Mouse (Mus musculus): ENCODE results near the gene Gm14548. TPM values are rescaled to one million over a fixed set of nuclear protein-coding genes. Genes with fewer than 3 reads are reported as not detected.
"Not testable (repeated sequence)": the region's sequence is repeated elsewhere in the genome, so short reads cannot be mapped to it uniquely, and the experiment has no call there.

The Gm14548 gene
- polyA plus RNA-seq, 1 experiment from 2014 or later, result not detected

DNA sequence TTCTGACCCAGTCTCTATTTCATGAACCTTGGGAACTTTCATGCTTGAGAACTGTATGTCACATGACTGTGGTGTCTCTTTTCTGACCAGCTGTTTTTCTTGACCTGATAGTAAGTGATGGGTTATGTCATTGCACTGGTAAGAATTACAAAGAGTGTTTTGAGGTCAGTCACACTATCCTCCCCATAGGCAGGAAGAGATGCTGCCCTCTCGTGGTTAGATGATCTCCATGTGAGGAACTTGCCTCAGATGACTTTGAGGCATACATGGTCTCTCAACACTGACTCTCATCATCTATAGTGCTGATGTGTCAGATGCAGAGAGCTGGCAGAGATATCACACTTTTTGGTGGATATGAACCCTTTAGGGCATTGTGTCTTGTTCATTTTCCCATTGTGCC lies 5.8 kb upstream of the Gm14548 start:
- Histone ChIP-seq H3K36me3 (ENCODE audit: control insufficient read depth, insufficient read depth) (no peaks in the 10 kb centered on the region), H3K27ac (ENCODE audit: low read depth, low read length) (no peak overlapping the region), H3K4me3 (ENCODE audit: low read depth, low read length) (no peak overlapping the region), H3K9me3 (ENCODE audit: control insufficient read depth) (no peaks in the 10 kb centered on the region), H3K27me3 (replicated peaks; ENCODE audit: control insufficient read depth, insufficient read depth, low read length) (no peaks in the 10 kb centered on the region), H3K9ac (ENCODE audit: low read depth, low read length) (no peak overlapping the region), H3K4me1 (replicated peaks; ENCODE audit: control insufficient read depth, insufficient read depth, low read length) (no peaks in the 10 kb centered on the region), H3K4me2 (replicated peaks; ENCODE audit: low read depth) (no peak overlapping the region)
- 13% methylated on average over 1 of the region's 1 CpGs for WGBS
- TF ChIP-seq CTCF (IDR thresholded peaks at IDR 0.05; ENCODE audit: low read depth), result peak; percentile 42
- no peak for ATAC-seq

DNA sequence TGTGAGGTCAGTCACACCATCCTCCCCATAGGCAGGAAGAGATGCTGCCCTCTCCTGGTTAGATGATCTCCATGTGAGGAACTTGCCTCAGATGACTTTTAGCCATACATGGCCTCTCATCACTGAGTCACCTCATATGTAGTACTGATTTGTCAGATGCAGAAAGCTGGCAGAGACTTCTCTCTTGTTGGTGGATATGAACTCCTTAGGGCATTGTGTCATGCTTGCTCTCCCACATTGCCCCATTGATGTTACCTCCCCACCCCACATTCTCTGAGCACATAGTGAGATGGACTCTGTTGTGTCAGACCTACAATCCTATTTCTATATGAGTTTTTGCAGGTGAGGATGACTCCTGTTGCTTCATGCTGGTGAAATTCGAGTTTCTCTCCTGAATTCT lies 22.9 kb downstream of the Gm14548 start:
- H3K27ac ChIP-seq (ENCODE audit: low read depth, low read length); H3K4me2 ChIP-seq (replicated peaks; ENCODE audit: low read depth); H3K9ac ChIP-seq (ENCODE audit: low read depth, low read length); H3K4me1 ChIP-seq (replicated peaks; ENCODE audit: control insufficient read depth, insufficient read depth, low read length); ATAC-seq; H3K36me3 ChIP-seq (ENCODE audit: control insufficient read depth, insufficient read depth); H3K9me3 ChIP-seq (ENCODE audit: control insufficient read depth); H3K27me3 ChIP-seq (replicated peaks; ENCODE audit: control insufficient read depth, insufficient read depth, low read length); H3K4me3 ChIP-seq (ENCODE audit: low read depth, low read length): not testable (repeated sequence)
- no CpG with 5 or more reads among the region's 1 CpGs for WGBS

DNA sequence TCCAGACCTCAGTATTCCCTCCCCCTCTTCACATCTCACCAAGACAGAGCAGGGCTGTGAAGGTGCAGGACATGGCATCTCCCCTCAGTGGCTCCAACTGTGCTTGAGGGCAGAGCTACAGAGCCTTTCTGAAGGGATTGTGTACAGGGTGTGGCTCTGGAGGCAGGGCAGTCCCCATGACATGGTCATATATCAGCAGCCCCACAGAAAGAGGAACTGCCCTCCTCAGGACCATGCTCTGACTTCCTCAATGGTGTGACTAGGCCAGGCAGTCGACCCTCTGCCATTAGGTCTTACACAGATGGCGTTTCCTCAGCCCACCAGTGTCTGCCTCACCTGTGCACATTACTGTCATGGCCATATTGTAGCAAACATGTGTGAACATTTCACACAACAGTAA lies 53.0 kb downstream of the Gm14548 start, which contains the start of gene Pira2:
TSS of gene Pira2 (minus strand) at position 101 of the 400 bp plus-strand sequence.
- ATAC-seq; H3K36me3 ChIP-seq (ENCODE audit: control insufficient read depth, insufficient read depth): not testable (repeated sequence)

DNA sequence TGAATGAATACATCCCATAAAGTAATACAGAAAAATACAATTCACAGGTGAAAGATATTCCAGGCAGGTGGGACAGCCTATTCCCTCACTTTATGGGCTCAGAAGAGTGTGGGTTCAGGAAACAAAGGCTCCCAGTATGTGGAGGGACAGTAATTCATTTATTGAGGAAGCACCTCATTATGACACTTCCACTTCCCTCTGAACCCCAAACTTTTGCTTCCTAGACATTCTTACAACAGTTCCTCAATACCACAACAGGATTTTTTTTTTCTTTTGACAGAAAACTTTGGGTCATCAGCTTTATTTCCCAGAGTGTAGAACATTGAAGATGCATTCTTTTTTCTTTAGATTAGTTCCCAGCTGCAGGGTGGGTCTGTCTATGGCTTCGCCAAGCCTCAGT lies 60.1 kb downstream of the Gm14548 start:
- not testable (repeated sequence) for H3K27ac ChIP-seq (ENCODE audit: low read depth, low read length); H3K4me3 ChIP-seq (ENCODE audit: low read depth, low read length); H3K9ac ChIP-seq (ENCODE audit: low read depth, low read length); H3K4me2 ChIP-seq (replicated peaks; ENCODE audit: low read depth); H3K27me3 ChIP-seq (replicated peaks; ENCODE audit: control insufficient read depth, insufficient read depth, low read length); ATAC-seq; H3K9me3 ChIP-seq (ENCODE audit: control insufficient read depth); H3K4me1 ChIP-seq (replicated peaks; ENCODE audit: control insufficient read depth, insufficient read depth, low read length); H3K36me3 ChIP-seq (ENCODE audit: control insufficient read depth, insufficient read depth)
- WGBS, result no CpG with 5 or more reads among the region's 1 CpGs

More for the DNA sequence above, 53.0 kb downstream of the Gm14548 start, which contains the start of gene Pira2:
- H3K9ac ChIP-seq (ENCODE audit: low read depth, low read length); H3K27ac ChIP-seq (ENCODE audit: low read depth, low read length); H3K4me3 ChIP-seq (ENCODE audit: low read depth, low read length); H3K4me1 ChIP-seq (replicated peaks; ENCODE audit: control insufficient read depth, insufficient read depth, low read length); H3K27me3 ChIP-seq (replicated peaks; ENCODE audit: control insufficient read depth, insufficient read depth, low read length); H3K9me3 ChIP-seq (ENCODE audit: control insufficient read depth); H3K4me2 ChIP-seq (replicated peaks; ENCODE audit: low read depth): not testable (repeated sequence)
- no CpG with 5 or more reads among the region's 2 CpGs for WGBS

Other genes with a start within 250 kb of the Gm14548 start
- 10.1 and 11.2 TPM in 2 replicates for gene Leng1, start 232.3 kb downstream of the Gm14548 start, polyA plus RNA-seq (2015; fragmentation: Nextera tagmentation; extraction: Ambion mirVana)
- gene Tmc4, start 220.6 kb downstream of the Gm14548 start, polyA plus RNA-seq (2015; fragmentation: Nextera tagmentation; extraction: Ambion mirVana), result 100 TPM in 2 replicates
- gene Tsen34, start 205.3 kb downstream of the Gm14548 start, polyA plus RNA-seq (2015; fragmentation: Nextera tagmentation; extraction: Ambion mirVana), result 123 and 129 TPM in 2 replicates
- 28.4 and 29.6 TPM in 2 replicates for gene Mboat7, start 204.6 kb downstream of the Gm14548 start, polyA plus RNA-seq (2015; fragmentation: Nextera tagmentation; extraction: Ambion mirVana)
- gene Rps9, start 194.1 kb downstream of the Gm14548 start, polyA plus RNA-seq (2015; fragmentation: Nextera tagmentation; extraction: Ambion mirVana), result 791 and 834 TPM in 2 replicates
- 0.69 and 0.77 TPM in 2 replicates for gene Pirb, start 177.7 kb downstream of the Gm14548 start, polyA plus RNA-seq (2015; fragmentation: Nextera tagmentation; extraction: Ambion mirVana)
- gene Gm15448, start 72.4 kb downstream of the Gm14548 start, polyA plus RNA-seq (2015; fragmentation: Nextera tagmentation; extraction: Ambion mirVana), result not detected in 2 replicates
- gene Pira2, start 53.1 kb downstream of the Gm14548 start, polyA plus RNA-seq (2015; fragmentation: Nextera tagmentation; extraction: Ambion mirVana), result 0.17 and 0.20 TPM in 2 replicates
- not detected in 2 replicates for gene Lilra6, start 17.4 kb upstream of the Gm14548 start, polyA plus RNA-seq (2015; fragmentation: Nextera tagmentation; extraction: Ambion mirVana)
- gene Lair1, start 165.1 kb upstream of the Gm14548 start, polyA plus RNA-seq (2015; fragmentation: Nextera tagmentation; extraction: Ambion mirVana), result 3.5 and 3.7 TPM in 2 replicates
- gene Ttyh1, start 221.3 kb upstream of the Gm14548 start, polyA plus RNA-seq (2015; fragmentation: Nextera tagmentation; extraction: Ambion mirVana), result 2.6 and 3.7 TPM in 2 replicates
- 13.8 and 15.2 TPM in 2 replicates for gene Leng8, start 238.9 kb upstream of the Gm14548 start, polyA plus RNA-seq (2015; fragmentation: Nextera tagmentation; extraction: Ambion mirVana)

Data from intestine, postnatal 0 days (tissue).